Mouse (Mus musculus) stomach, postnatal 0 days (tissue): ENCODE measurements at regions not wholly inside any gene's neighbourhood (a gene's known extent, or its start where the extent isn't known, plus 50 kb on each side); places are given as distances from the start of the nearest gene placed in this dataset.

ENCODE experiments used
- CTCF ChIP-seq: IDR thresholded peaks from 2 replicates; pipeline ENCODE4 v1.5.1; 2016; ENCODE audit warnings: antibody characterized with exemption, low read depth, mild to moderate bottlenecking, moderate library complexity
- EP300 ChIP-seq: optimal IDR thresholded peaks from 2 replicates; pipeline ENCODE3; 2016; ENCODE audit warnings: antibody characterized with exemption

GRCm38 (mm10) chr1:61181099-61181821 lies 203.5 kb downstream of the Icos start:
- TF ChIP-seq EP300 (no peak), CTCF (peak; percentile 99)
